Mouse (Mus musculus) cerebellum, adult 8-10 months (tissue): ENCODE data around the gene Rab30.
A peak's percentile ranks its signal among the peaks of the same experiment; 100 is the strongest.
"Not testable (repeated sequence)": the region's sequence is repeated elsewhere in the genome, so short reads cannot be mapped to it uniquely, and the experiment has no call there.

Source experiments
- DNase-seq: peaks from one replicate; pipeline ENCODE4 v3.0.0; 2022

The Rab30 gene

GRCm38 (mm10) chr7:92741152-92741860, at the start of gene Rab30:
Gene Rab30, plus strand, starts transcription at chr7:92741603.
- DNase-seq: peak; percentile 90

GRCm38 (mm10) chr7:92696395-92696794, 45.0 kb upstream of the Rab30 start:
- DNase-seq: no peak

GRCm38 (mm10) chr7:92698770-92699169, 42.6 kb upstream of the Rab30 start:
- DNase-seq: no peak

- DNase-seq: no peak
Observed at GRCm38 (mm10) chr7:92703661-92704060, 37.7 kb upstream of the Rab30 start.

GRCm38 (mm10) chr7:92705534-92705933, 35.9 kb upstream of the Rab30 start:
- DNase-seq: no peak

GRCm38 (mm10) chr7:92706711-92707110, 34.7 kb upstream of the Rab30 start:
- DNase-seq: no peak

- no peak for DNase-seq
Observed at GRCm38 (mm10) chr7:92709573-92709972, 31.8 kb upstream of the Rab30 start.

- DNase-seq: no peak
Observed at GRCm38 (mm10) chr7:92711593-92711992, 29.8 kb upstream of the Rab30 start.

GRCm38 (mm10) chr7:92715055-92715454, 26.3 kb upstream of the Rab30 start:
- DNase-seq: no peak

GRCm38 (mm10) chr7:92720156-92720905, 21.1 kb upstream of the Rab30 start:
- DNase-seq: no peak

GRCm38 (mm10) chr7:92723750-92724149, 17.7 kb upstream of the Rab30 start:
- DNase-seq: no peak

- DNase-seq: no peak
Observed at GRCm38 (mm10) chr7:92724261-92724660, 17.1 kb upstream of the Rab30 start.

GRCm38 (mm10) chr7:92729583-92729982, 11.8 kb upstream of the Rab30 start:
- DNase-seq: not testable (repeated sequence)

GRCm38 (mm10) chr7:92730465-92730864, 10.9 kb upstream of the Rab30 start:
- no peak for DNase-seq

GRCm38 (mm10) chr7:92730959-92731358, 10.4 kb upstream of the Rab30 start:
- no peak for DNase-seq

GRCm38 (mm10) chr7:92732136-92732535, 9.3 kb upstream of the Rab30 start:
- DNase-seq: no peak

GRCm38 (mm10) chr7:92737560-92737959, 3.8 kb upstream of the Rab30 start:
- DNase-seq: no peak

GRCm38 (mm10) chr7:92739956-92740355, 1.4 kb upstream of the Rab30 start:
- no peak for DNase-seq

- DNase-seq: no peak
Observed at GRCm38 (mm10) chr7:92740411-92741115, 840 bp upstream of the Rab30 start.

- no peak for DNase-seq
Observed at GRCm38 (mm10) chr7:92741861-92742249, 452 bp downstream of the Rab30 start.

- DNase-seq: peak; percentile 35
Observed at GRCm38 (mm10) chr7:92742341-92742741, 938 bp downstream of the Rab30 start.

- DNase-seq: no peak
Observed at GRCm38 (mm10) chr7:92742774-92743173, 1.4 kb downstream of the Rab30 start.

- DNase-seq: no peak
Observed at GRCm38 (mm10) chr7:92743325-92743724, 1.9 kb downstream of the Rab30 start.

GRCm38 (mm10) chr7:92750395-92750794, 9.0 kb downstream of the Rab30 start:
- no peak for DNase-seq
